Mouse (Mus musculus): ENCODE measurements around the gene Rgl3.

Gene Rgl3

DNA sequence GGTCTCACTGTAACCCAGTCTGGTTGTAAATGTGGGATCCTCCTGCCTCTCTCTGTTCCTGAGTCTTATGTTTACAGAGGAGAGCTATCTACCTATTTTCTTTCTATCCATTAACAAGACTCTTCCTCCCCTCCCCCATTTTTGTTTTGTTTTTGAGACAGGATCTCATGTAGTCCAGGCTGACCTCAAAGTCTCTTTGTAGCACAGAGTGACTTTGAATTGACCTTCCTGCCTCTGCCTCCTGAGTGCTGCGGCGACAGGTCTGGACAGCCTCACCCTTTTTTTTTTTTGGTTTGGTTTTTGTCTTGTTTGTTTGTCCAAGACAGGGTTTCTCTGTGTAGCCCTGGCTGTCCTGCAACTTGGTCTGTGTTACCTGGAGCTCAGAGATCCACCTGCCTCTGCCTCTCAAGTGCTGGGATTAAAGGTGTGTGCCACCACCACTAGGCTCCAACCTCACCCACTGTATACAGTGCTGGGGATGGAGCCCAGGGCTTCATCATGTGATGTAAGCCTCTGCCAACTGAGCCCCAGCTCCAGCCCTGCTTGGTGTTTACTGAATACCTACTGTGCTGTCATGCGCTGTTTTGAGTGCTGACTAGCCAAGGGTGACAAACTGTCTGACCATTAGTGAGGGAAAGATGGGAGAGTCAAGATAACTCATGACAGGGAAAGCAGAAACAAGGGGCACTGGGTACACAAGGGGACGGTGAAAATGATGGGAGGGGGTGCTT lies 10.7 kb downstream of the Rgl3 start:
- DNase-seq: no peak

DNA sequence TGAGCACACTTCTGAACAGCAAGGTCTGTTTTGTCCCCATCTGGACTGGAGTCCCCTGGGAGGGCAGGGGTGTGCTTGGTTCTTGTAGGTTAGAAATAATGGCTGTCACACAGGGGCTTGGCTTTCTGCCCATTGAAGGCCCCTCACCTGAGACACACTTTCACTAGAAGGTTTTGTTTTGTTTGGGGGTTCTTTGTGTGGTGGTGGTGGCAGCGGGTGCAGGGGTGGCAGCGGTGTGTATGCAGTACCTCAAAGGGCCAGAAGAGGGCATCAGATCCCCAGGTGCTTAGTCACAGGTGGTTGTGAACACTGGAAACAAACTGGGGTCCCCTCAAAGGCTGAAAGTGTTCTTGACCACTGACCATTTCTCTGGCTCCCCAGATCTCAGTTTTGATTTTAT lies 11.3 kb downstream of the Rgl3 start:
- no peak for DNase-seq

DNA sequence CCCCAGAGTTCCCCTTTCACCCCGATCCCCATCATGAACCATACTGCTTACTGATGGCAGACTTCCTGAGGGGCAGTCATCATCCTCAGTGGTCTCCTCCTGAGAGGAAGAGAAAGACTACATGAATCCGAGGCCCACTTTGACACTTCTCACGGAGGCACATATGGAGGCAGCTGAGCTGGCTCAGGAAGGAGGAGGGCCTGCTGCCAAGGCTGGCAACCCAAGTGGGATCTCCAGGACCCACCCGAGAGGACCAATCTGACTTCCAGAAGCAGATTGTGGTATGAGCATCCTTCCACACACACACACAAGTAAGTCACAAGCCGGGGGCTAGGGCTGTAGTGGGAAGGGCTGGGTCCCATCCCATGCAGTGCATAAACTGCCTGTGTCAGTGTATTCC lies 11.9 kb downstream of the Rgl3 start:
- no peak for DNase-seq

DNA sequence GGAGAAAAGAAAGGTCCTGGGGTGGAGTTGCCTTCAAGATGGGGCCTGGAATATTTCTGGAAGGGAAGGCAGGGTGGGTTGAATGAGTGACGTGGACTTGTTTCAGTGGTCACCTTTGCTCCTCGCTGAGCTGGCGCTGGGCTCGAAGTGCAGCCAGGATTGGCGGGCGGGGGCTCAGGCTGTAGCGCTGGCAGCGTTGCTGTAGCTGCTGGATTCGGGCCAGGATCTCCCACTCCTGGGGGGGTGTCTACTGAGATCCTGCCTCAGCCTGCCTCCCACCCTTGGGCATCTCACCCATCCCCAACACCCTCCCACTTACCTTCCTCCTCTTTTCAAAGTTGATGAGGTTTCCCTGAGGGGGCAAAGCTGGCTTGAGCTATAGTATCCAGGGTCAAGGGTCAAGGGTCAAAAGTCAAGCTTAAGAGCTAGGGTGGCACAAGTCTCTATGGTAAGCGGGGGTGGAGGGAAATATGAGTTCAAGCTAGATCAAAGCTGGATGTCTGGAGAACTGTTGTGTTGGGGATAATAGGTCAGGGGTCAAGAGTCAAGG lies 12.5 kb downstream of the Rgl3 start:
- DNase-seq: no peak

DNA sequence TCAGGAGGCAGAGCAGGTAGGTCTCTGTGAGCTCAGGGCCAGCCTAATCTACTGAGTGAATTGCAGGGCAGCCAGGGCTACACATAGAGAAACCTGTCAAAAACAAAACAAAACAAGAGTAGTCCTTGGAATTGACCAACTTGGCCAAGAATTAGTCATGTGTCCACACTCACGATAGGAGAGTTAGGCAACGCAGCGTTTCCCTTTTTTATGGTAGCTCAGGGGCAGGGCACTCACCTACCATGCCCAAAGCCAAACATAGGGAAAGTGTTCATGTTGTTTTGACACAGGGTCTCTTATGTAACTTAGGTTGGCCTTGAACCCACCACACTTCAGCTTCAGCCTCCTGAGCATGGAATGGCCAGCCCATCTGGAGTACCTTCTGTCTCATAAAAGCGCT lies 19.9 kb downstream of the Rgl3 start:
- no peak for DNase-seq

- DNase-seq: no peak
Measured at GRCm38 (mm10) chr9:21968883-21969282, 20.4 kb downstream of the Rgl3 start.

DNA sequence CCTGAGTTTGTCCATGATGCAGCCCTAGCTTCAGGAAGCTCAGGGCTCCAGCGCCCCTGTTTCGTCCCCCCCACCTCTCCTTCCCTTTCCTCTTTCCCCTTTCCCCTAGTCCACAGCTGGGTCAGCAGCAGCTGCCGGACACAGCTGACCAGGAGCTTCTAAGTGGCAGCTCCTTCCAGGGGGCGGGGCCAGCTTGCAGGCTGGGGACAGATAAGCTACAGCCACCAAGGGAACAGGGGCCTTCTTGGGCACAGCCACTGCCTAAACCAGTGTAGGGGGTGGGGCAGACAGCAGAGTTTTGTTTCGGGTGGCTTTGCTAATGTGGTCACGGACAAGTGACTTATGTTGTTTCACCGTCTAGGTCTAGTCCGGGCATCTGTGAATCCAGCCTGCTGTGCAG lies 25.8 kb downstream of the Rgl3 start, which contains the start of gene Epor:
Gene Epor, minus strand, starts transcription at position 90 of the 400 bp plus-strand sequence.
- peak; percentile 71 for DNase-seq

DNA sequence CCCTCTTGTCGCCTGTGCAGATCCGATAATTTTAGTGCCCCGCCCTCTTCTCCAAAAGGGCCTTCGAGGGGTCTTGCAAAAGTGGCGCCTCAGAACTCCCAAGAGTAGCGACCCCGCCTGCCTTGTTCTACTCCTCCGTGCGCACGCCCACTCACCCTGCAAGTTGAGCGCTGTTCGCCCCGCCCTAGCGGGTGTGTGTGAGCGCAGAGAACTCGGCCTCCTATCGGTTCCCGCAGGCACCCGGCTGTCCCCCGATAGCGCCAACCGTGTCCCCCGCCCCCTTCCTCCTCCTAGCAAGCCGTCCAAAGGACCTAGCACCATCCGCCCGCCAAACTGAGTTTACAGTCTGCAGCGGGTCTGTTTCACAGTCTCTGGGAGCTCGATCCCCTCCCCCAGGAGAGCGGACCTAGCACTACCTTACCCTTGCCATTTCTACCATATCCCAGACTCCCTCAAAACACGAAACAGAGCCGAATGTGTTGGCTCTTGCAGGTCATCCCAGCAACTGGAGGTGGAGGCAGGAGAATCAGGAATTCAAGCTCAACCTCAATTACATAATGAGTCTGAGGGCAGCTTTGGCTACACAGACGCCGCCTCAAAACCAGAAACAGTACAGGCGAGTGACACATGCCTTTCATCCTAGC lies 26.7 kb downstream of the Rgl3 start:
- peak; percentile 82 for DNase-seq

DNA sequence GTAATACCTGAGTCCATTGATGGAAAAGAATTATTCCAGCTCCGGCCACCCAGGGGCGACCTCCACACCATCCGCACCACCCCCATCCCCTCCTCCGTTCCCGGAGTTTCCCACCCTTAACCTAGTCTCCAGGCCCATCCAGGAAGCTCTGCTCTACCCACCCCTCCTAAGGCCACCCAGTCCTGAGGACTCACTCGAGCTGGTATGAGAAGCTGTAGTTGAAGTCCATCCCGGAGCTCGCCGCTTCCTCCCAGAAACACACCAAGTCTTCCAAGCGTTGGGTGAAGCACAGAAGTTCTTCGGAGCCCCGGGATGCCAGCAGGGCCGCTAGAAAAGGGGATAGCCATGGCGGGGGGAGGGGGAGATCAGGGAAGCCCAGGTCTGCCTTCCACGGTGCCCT lies 27.2 kb downstream of the Rgl3 start:
- DNase-seq: no peak

- DNase-seq: peak; percentile 19
Measured at GRCm38 (mm10) chr9:21961366-21961980, 27.8 kb downstream of the Rgl3 start.

DNA sequence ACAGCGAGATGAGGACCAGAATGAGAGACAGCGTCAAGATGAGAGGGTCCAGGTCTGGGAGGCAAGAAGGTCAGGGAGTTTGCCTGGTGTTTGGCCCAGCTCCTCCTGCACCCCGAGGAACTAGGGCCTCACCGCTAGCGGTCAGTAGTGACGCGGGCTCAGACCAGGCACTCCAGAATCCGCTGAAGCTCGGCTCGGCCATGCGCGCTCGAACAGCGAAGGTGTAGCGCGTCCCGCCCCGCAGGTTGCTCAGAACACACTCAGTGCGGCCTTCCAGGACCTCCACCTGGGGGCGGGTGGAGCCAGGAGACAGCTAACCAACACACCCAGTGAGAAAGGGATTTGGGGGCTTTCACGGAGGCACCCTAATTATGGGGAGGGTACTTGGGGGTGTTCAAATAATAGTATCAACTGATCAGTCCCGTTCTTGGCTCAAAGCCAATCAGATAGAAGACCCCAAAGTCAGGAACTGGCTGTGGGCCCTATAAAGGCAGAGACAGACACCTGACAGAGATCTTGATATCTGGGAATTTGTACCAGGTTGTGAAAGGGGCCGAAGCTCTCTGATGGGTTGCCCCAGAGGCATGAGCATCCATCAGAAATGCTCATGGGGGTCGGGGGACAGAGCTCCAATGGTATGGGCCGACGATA lies 28.6 kb downstream of the Rgl3 start:
- DNase-seq: peak; percentile 70

DNA sequence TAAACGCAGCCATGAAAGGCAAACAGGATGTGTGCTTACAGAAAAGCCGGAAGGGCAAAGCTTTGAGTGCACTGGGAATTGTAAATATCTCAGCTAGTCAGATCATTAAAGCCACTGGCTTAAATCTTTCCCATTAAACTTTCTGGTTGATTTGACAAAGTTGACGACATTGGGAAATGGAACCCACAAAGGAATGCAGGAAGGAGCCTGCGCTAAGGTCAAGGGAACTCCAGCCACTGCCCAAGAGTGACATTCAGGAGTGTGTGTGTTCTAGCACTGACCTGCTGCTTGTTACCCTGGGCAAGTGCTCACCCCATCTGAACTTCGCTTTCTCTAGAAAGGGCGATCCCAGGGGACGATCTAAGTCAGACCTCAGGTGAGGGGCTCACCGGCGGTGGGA lies 29.1 kb downstream of the Rgl3 start:
- peak; percentile 56 for DNase-seq

- DNase-seq: no peak
Measured at GRCm38 (mm10) chr9:21959244-21959643, 30.0 kb downstream of the Rgl3 start.

DNA sequence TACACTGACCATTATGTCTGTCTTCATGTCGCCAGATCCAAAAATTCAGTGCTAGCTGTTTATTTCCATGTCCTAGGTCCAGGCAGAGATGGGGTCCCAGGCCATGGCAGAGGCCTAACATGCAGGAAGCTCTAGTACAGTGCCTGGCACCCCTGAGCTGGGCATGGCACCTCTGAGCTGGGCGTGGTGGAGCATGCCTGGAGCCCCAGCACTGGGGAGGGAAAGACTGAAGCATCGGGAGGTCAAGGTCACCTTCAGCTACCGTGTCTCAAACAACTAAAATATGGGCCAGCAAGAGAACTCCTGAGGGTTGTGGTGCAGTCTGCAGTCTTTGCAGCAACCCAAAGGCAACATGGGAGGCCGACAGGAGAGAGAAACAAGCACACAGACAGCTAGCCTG lies 30.9 kb downstream of the Rgl3 start:
- no peak for DNase-seq

- peak; percentile 99 for DNase-seq
Measured at GRCm38 (mm10) chr9:21955570-21956281, 33.5 kb downstream of the Rgl3 start, which contains the start of gene Swsap1. TSS of gene Swsap1 (plus strand) at chr9:21955755.

DNA sequence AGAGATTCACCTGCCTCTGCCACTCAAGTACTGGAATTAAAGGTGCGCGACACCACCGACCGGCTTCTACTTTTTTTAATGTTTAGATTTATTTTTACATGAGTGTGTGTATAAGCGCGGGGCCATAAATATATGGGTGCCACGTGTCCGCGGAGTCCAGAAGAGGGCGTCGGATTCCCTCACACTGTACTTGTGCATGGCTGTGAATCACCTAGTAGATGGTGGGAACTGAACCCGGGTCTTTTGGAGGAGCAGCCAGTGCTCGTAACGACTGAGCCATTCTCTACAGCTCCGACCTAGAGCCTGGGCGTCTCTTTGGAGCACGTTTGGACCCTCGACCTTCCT lies 34.0 kb downstream of the Rgl3 start:
- no peak for DNase-seq

DNA sequence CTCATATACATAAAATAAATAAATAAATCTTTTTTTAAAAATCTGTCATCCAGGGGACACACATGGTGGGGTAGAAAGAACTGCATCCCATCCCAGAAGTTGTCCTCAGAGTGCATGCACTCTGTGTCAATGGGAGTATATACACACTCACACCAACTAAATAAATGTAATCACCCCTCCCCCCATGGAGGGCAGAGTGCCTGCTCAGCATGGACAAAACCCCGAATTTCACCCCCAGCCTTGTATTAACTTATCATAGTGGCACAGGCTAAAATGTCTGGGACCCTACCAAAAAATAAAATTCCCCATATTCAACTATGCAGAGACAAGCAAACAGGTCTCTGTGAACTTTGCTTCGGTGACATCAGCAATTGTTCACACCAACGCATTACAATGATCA lies 34.6 kb downstream of the Rgl3 start:
- no peak for DNase-seq

DNA sequence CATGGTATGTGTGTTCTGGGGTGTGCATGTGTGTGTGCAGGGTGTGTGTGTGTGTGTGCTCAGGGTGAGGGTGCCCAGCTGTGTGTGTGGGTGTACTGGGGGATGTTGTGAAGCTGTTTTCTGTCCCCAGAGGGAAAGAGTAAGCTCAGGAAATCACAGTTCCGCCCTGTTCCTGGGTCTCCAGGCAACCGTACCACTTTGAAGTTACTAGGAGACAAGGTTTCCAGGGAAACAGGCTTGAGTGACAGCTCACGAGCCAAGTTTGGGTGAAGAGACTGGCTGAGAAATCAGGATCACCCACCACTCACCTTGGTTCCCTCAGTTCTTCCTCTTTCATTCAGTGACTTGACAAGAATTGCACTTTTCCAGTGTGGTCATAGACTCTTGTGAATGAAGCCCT lies 35.6 kb downstream of the Rgl3 start:
- DNase-seq: no peak

DNA sequence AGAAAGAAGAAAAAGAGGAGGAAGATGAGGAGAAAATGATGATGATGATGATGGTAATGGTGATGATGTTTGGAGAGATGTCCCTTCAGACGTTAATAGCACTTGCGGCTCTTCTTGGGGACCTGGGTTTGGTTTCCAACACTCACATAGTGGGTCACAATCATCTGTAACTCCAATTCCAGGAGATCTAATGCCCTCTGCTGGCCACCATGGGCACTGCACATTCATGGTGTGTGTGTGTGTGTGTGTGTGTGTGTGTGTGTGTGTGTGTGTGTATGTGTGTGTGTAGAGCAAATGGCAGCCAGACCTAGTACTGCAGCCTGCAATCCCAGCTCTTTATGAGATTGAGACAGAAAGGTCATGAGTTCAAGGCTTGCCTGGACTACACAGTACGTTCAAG lies 37.3 kb downstream of the Rgl3 start:
- no peak for DNase-seq

- peak; percentile 65 for DNase-seq
Measured at GRCm38 (mm10) chr9:21950322-21950721, 38.9 kb downstream of the Rgl3 start.

DNA sequence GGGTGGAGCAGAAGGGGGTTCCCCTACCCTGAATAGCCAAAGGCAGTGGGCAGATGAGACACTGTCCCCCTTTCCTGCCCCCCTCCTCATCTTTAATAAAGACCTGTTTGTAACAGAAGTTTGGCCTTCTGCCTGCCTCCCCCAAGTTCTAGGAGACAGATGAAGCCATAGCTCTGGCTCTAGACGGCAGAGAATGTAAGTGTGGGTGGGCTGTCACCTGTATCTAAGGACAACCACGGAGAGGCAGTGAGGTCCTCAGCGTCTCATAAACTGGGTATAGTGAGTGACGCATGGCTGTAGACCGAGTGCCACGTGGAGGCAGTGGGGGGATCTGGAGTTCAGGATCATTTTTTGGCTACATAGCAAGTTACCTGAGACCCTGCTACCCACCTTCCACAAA lies 40.5 kb downstream of the Rgl3 start:
- DNase-seq: no peak

GRCm38 (mm10) chr9:21948146-21948545 lies 41.1 kb downstream of the Rgl3 start:
- DNase-seq: no peak
